Comparison of ENCODE assay signal across 7 mouse cellular contexts in the genomic region with DNA sequence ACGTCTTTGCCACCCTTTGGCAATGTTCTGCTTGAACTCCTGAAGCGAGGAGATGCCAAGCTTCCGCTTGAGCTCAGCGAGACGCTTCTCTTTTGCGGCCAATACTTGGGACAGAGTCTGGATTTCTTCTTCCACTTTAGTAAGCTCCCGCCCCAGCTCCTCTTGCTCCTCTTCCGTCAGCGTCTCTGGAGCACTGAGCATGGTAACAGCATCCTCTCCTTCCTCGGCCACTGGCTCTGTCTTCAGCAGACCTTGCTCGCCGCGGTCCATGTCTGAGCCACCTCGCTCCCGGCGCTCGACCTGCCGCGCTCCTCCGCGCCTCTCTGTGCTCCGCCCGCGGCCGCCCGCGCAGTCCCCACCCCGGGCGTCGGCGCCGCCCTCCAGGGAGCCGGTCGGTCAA. TPM values are rescaled to one million over a fixed set of nuclear protein-coding genes. Genes with fewer than 3 reads are reported as not detected.
DNase-seq lines count a peak whose midpoint lies in the region; ATAC-seq and TF ChIP-seq lines count a peak whose summit lies in the region.

No protein-coding gene starts in this region.

- DNase-seq in T-cell, adult 2 months (ENCODE audit: low spot score), result peak; percentile 4
- DNase-seq in embryo, embryonic 9.5 days (ENCODE audit: extremely low spot score), result peak; percentile 32
- DNase-seq in lung, postnatal 14 days, result peak; percentile 22

- ATAC-seq in heart, embryonic 11.5 days (replicated peaks; ENCODE audit: insufficient number of reproducible peaks, low FRiP score, low TSS enrichment), result peak; percentile 73; the same call in 1 of the 2 replicates
- peak; percentile 89 for ATAC-seq in kidney, embryonic 15.5 days (replicated peaks; ENCODE audit: low FRiP score)

- TF ChIP-seq CTCF in ES-Bruce4 (IDR thresholded peaks at IDR 0.05; ENCODE audit: low read depth, low read length), result no peak
- TF ChIP-seq CTCF in small intestine, adult 2 months (IDR thresholded peaks at IDR 0.05; ENCODE audit: extremely low read depth, insufficient read length, insufficient replicate concordance, low read depth, low read length), result no peak

- no peaks in the 10 kb centered on the region for H3K9me3 ChIP-seq in ES-Bruce4 (replicated peaks; ENCODE audit: control insufficient read depth, insufficient read depth, low read length, poor library complexity, severe bottlenecking)
- H3K9me3 ChIP-seq in heart, embryonic 11.5 days (replicated peaks; ENCODE audit: control insufficient read depth, low read length), result no peaks in the 10 kb centered on the region
- H3K9me3 ChIP-seq in kidney, embryonic 15.5 days (replicated peaks), result no peaks in the 10 kb centered on the region

- peak overlapping the region; percentile 82 for H3K4me3 ChIP-seq in ES-Bruce4 (ENCODE audit: low read depth, low read length)
- H3K4me3 ChIP-seq in heart, embryonic 11.5 days (ENCODE audit: low read depth, low read length), result peak overlapping the region; percentile 39
- peak overlapping the region; percentile 47 for H3K4me3 ChIP-seq in kidney, embryonic 15.5 days (replicated peaks)
- H3K4me3 ChIP-seq in small intestine, adult 2 months (ENCODE audit: low read depth, low read length), result peak overlapping the region; percentile 84

- 5% methylated on average over 34 of the region's 34 CpGs for WGBS in heart, embryonic 11.5 days (ENCODE audit: insufficient replicate concordance)
- WGBS in kidney, embryonic 15.5 days, result 6% methylated on average over 34 of the region's 34 CpGs
- WGBS in small intestine, adult 2 months, result 2% methylated on average over 34 of the region's 34 CpGs

- H3K27me3 ChIP-seq in ES-Bruce4 (ENCODE audit: control insufficient read depth, insufficient read depth, low read length, poor library complexity, severe bottlenecking), result no peaks in the 10 kb centered on the region
- H3K27me3 ChIP-seq in heart, embryonic 11.5 days (ENCODE audit: control insufficient read depth, insufficient read depth, low read length), result no peaks in the 10 kb centered on the region
- H3K27me3 ChIP-seq in kidney, embryonic 15.5 days, result no peaks in the 10 kb centered on the region
- no peaks in the 10 kb centered on the region; the same call in 1 of the 2 replicates for H3K27me3 ChIP-seq in small intestine, adult 2 months (ENCODE audit: control insufficient read depth, insufficient read depth, low read length)

- peak overlapping the region; percentile 40; the same call in 1 of the 2 replicates for H3K9ac ChIP-seq in ES-Bruce4 (ENCODE audit: low read depth, poor library complexity, severe bottlenecking)
- peak overlapping the region; percentile 47; the same call in 1 of the 2 replicates for H3K9ac ChIP-seq in heart, embryonic 11.5 days (ENCODE audit: low read depth, low read length)
- H3K9ac ChIP-seq in kidney, embryonic 15.5 days, result peak overlapping the region; percentile 51

- H3K4me2 ChIP-seq in heart, embryonic 11.5 days, result peak overlapping the region; percentile 63
- peak overlapping the region; percentile 77 for H3K4me2 ChIP-seq in kidney, embryonic 15.5 days

- H3K27ac ChIP-seq in ES-Bruce4 (ENCODE audit: insufficient read depth, low read length), result no peak overlapping the region
- no peak overlapping the region for H3K27ac ChIP-seq in heart, embryonic 11.5 days (ENCODE audit: low read depth, low read length)
- no peak overlapping the region for H3K27ac ChIP-seq in kidney, embryonic 15.5 days
- H3K27ac ChIP-seq in small intestine, adult 2 months (ENCODE audit: insufficient read depth, low read depth, low read length), result no peak overlapping the region

- peaks cover 37% of the 10 kb centered on the region for H3K36me3 ChIP-seq in ES-Bruce4 (ENCODE audit: control insufficient read depth, insufficient read depth, low read length, poor library complexity, severe bottlenecking)
- H3K36me3 ChIP-seq in heart, embryonic 11.5 days (ENCODE audit: control insufficient read depth, insufficient read depth, low read length), result peaks cover 7% of the 10 kb centered on the region
- H3K36me3 ChIP-seq in kidney, embryonic 15.5 days, result peaks cover 52% of the 10 kb centered on the region
- peaks cover 19% of the 10 kb centered on the region for H3K36me3 ChIP-seq in small intestine, adult 2 months (ENCODE audit: control insufficient read depth, insufficient read depth, low read length)

- no peak for TF ChIP-seq EP300 in ES-Bruce4 (IDR thresholded peaks at IDR 0.05; ENCODE audit: insufficient read depth, low read depth, low read length)

- peaks cover 3% of the 10 kb centered on the region for H3K4me1 ChIP-seq in ES-Bruce4 (ENCODE audit: control insufficient read depth, insufficient read depth, low read length)
- H3K4me1 ChIP-seq in heart, embryonic 11.5 days (ENCODE audit: control insufficient read depth, insufficient read depth, low read length), result no peaks in the 10 kb centered on the region
- H3K4me1 ChIP-seq in kidney, embryonic 15.5 days, result peaks cover 11% of the 10 kb centered on the region
- H3K4me1 ChIP-seq in small intestine, adult 2 months (ENCODE audit: control insufficient read depth, insufficient read depth, insufficient read length, low read length), result peaks cover 2% of the 10 kb centered on the region

- no peak for TF ChIP-seq POLR2A in ES-Bruce4 (IDR thresholded peaks at IDR 0.05; ENCODE audit: insufficient read depth, low read length)
- TF ChIP-seq POLR2A in small intestine, adult 2 months (IDR thresholded peaks at IDR 0.05; ENCODE audit: low read depth, low read length), result no peak

RNA-seq across cellular contexts. Expression of gene Abce1, which starts 31.0 kb away (rescaled TPM):
- 320 and 348 TPM in 2 replicates for polyA plus RNA-seq in ES-Bruce4 (2011; ENCODE audit: insufficient read depth, insufficient read length, low read depth, missing spikeins)
- 88.0 and 105 TPM in 2 replicates for polyA plus RNA-seq in heart, embryonic 11.5 days (2014; fragmentation: Nextera tagmentation; extraction: Ambion mirVana)
- 106 and 113 TPM in 2 replicates for polyA plus RNA-seq in kidney, embryonic 15.5 days (2015; fragmentation: Nextera tagmentation; extraction: Ambion mirVana)
- polyA plus RNA-seq in small intestine, adult 2 months (2012; rRNA removed), result 1.7 and 2.6 TPM in 2 replicates

RNA-seq across cellular contexts. Expression of gene Anapc10, which starts 31.1 kb away (rescaled TPM):
- polyA plus RNA-seq in ES-Bruce4 (2011; ENCODE audit: insufficient read depth, insufficient read length, low read depth, missing spikeins), result 58.0 and 63.9 TPM in 2 replicates
- 23.4 and 26.4 TPM in 2 replicates for polyA plus RNA-seq in heart, embryonic 11.5 days (2014; fragmentation: Nextera tagmentation; extraction: Ambion mirVana)
- polyA plus RNA-seq in kidney, embryonic 15.5 days (2015; fragmentation: Nextera tagmentation; extraction: Ambion mirVana), result 39.9 and 43.4 TPM in 2 replicates
- 0.08 and 0.15 TPM in 2 replicates for polyA plus RNA-seq in small intestine, adult 2 months (2012; rRNA removed)

RNA-seq across cellular contexts. Expression of gene Otud4, which starts 41.1 kb away (rescaled TPM):
- polyA plus RNA-seq in ES-Bruce4 (2011; ENCODE audit: insufficient read depth, insufficient read length, low read depth, missing spikeins), result 141 and 161 TPM in 2 replicates
- 26.5 and 27.0 TPM in 2 replicates for polyA plus RNA-seq in heart, embryonic 11.5 days (2014; fragmentation: Nextera tagmentation; extraction: Ambion mirVana)
- polyA plus RNA-seq in kidney, embryonic 15.5 days (2015; fragmentation: Nextera tagmentation; extraction: Ambion mirVana), result 15.7 and 16.0 TPM in 2 replicates
- polyA plus RNA-seq in small intestine, adult 2 months (2012; rRNA removed), result 11.2 and 18.0 TPM in 2 replicates

Comparison
In these comparisons a context has a peak if more than half of its experiments do, and no peak if none do; other contexts are left out.
1. RNA of gene Abce1, which starts 31.0 kb away (polyA plus RNA-seq): 320 to 348 TPM in ES-Bruce4, 106 to 113 TPM in kidney, embryonic 15.5 days and 88.0 to 105 TPM in heart, embryonic 11.5 days; 1.7 to 2.6 TPM in small intestine, adult 2 months; every median in the first group is over 10 times any median in the second.
2. RNA of gene Anapc10, which starts 31.1 kb away (polyA plus RNA-seq): 58.0 to 63.9 TPM in ES-Bruce4, 39.9 to 43.4 TPM in kidney, embryonic 15.5 days and 23.4 to 26.4 TPM in heart, embryonic 11.5 days; 0.08 to 0.15 TPM in small intestine, adult 2 months; every median in the first group is over 10 times any median in the second.
3. Peak in every context shown above with its lines, with median percentiles within 50 percentile points of each other: H3K4me3 ChIP-seq, H3K9ac ChIP-seq and DNase-seq.